Mouse (Mus musculus): ENCODE data around the gene Btla. TPM values are rescaled to one million over a fixed set of nuclear protein-coding genes. Genes with fewer than 3 reads are reported as not detected.

Btla gene
- polyA plus RNA-seq, 1 experiment = not detected

- no peaks in the 10 kb centered on the region for H3K36me3 ChIP-seq (ENCODE audit: control insufficient read depth)
- H3K4me1 ChIP-seq (ENCODE audit: control insufficient read depth) = no peaks in the 10 kb centered on the region
- no peak overlapping the region for H3K4me3 ChIP-seq (replicated peaks)
- H3K27me3 ChIP-seq (ENCODE audit: control insufficient read depth) = no peaks in the 10 kb centered on the region
- no peaks in the 10 kb centered on the region for H3K9me3 ChIP-seq (ENCODE audit: control insufficient read depth, low read length)
- TF ChIP-seq TAL1 (IDR thresholded peaks at IDR 0.05; ENCODE audit: low read length) = no peak
- TF ChIP-seq GATA1 (IDR thresholded peaks at IDR 0.05; ENCODE audit: low read length) = no peak
These were observed 73.7 kb downstream of the Btla start for GRCm38 (mm10) chr16:45297806-45298205.

Other genes starting within 250 kb of the Btla start
- gene Ccdc80, start 130.9 kb upstream of the Btla start, polyA plus RNA-seq (2012) = 0.02 TPM in 1 of 2 replicates, not detected in the other
- not detected in 2 replicates for gene Slc35a5, start 65.6 kb upstream of the Btla start, polyA plus RNA-seq (2012)
- 0.54 and 0.65 TPM in 2 replicates for gene Atg3, start 65.5 kb upstream of the Btla start, polyA plus RNA-seq (2012)
- 0.03 TPM in 1 of 2 replicates, not detected in the other for gene Cd200, start 184.7 kb downstream of the Btla start, polyA plus RNA-seq (2012)